ENCODE assay signal across 8 mouse cellular contexts in the genomic region with DNA sequence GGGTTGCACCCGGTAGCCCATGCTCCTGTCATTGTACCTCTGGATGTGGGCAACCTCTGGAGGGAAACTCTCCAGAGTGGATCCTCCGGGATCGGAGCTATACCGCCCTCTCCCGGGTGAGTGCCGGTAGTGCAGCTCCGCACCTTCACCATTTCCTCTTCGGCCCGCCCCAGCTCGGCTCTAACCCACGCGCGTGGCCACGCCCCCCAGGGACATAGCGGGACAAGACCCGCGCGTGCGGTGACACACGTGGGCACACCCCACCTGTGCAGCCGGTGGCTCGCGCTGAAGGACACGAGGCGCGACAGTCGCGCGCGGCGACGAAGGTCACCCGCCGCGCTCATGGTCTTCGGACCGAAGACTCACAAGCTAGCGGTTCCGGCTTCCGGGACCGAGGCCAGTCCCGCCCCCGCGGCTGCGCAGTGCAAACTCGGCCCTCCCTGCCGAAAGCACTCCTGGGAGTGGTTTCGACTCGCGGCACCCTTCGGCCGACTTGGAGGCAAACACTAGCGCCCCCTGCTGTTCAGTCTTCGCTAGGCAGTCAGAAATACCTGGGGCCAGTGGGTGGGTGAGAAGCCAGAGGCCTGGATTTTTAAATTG. TPM values are rescaled to one million over a fixed set of nuclear protein-coding genes. Genes with fewer than 3 reads are reported as not detected.
DNase-seq lines count a peak whose midpoint lies in the region; ATAC-seq and TF ChIP-seq lines count a peak whose summit lies in the region.

A gene (minus strand): TSS at position 432 of the 600 bp plus-strand sequence.

- peak within 1 kb of the TSS; percentile 83 for H3K27ac ChIP-seq in bone marrow macrophage, adult 2 months (ENCODE audit: insufficient read depth, low read depth, low read length)
- 0 out of 2 replicates have a peak within 1 kb of the TSS, but pooled peaks have one; percentile 37 for H3K27ac ChIP-seq in embryonic fibroblast, embryonic 13.5 days (ENCODE audit: insufficient read depth, low read length)
- peak within 1 kb of the TSS; percentile 96 for H3K27ac ChIP-seq in heart, embryonic 10.5 days
- H3K27ac ChIP-seq in kidney, embryonic 15.5 days = peak within 1 kb of the TSS; percentile 78

- peaks cover 6% of the 10 kb centered on the region; the same call in 1 of the 2 replicates for H3K36me3 ChIP-seq in heart, embryonic 10.5 days
- H3K36me3 ChIP-seq in kidney, embryonic 15.5 days = peaks cover 10% of the 10 kb centered on the region; the same call in 1 of the 2 replicates

- peak within 1 kb of the TSS; percentile 62 for H3K4me2 ChIP-seq in kidney, embryonic 15.5 days

- peak within 1 kb of the TSS; percentile 95 for H3K4me3 ChIP-seq in bone marrow macrophage, adult 2 months (ENCODE audit: insufficient read depth, low read length)
- H3K4me3 ChIP-seq in embryonic fibroblast, embryonic 13.5 days (ENCODE audit: insufficient read depth, low read length) = peak within 1 kb of the TSS; percentile 68
- H3K4me3 ChIP-seq in heart, embryonic 10.5 days = peak within 1 kb of the TSS; percentile 85
- H3K4me3 ChIP-seq in kidney, embryonic 15.5 days (replicated peaks) = peak within 1 kb of the TSS; percentile 69

- under 1% methylated on average over 54 of the region's 54 CpGs for WGBS in heart, embryonic 10.5 days
- under 1% methylated on average over 54 of the region's 54 CpGs for WGBS in kidney, embryonic 15.5 days

- no peaks in the 10 kb centered on the region for H3K27me3 ChIP-seq in heart, embryonic 10.5 days (ENCODE audit: insufficient read depth, poor library complexity, severe bottlenecking)
- H3K27me3 ChIP-seq in kidney, embryonic 15.5 days = no peaks in the 10 kb centered on the region

- peak within 1 kb of the TSS; percentile 62 for H3K9ac ChIP-seq in kidney, embryonic 15.5 days

- DNase-seq in A20 (ENCODE audit: low read depth, low spot score) = peak; percentile 99
- DNase-seq in heart, embryonic 10.5 days (ENCODE audit: low spot score) = peak; percentile 98
- peak; percentile 99 for DNase-seq in liver
- DNase-seq in spleen, postnatal 4 days (ENCODE audit: low spot score in 2 of 2) = peak; percentile 97 to 99

- peak; percentile 88 for TF ChIP-seq CTCF in bone marrow macrophage, adult 2 months (IDR thresholded peaks at IDR 0.05; ENCODE audit: low read depth, low read length)
- TF ChIP-seq CTCF in embryonic fibroblast, embryonic 13.5 days (IDR thresholded peaks at IDR 0.05; ENCODE audit: borderline replicate concordance, insufficient read depth, low read length) = peak; percentile 71

- peaks cover 35% of the 10 kb centered on the region for H3K4me1 ChIP-seq in bone marrow macrophage, adult 2 months (ENCODE audit: control insufficient read depth, insufficient read depth, low read length)
- H3K4me1 ChIP-seq in embryonic fibroblast, embryonic 13.5 days (ENCODE audit: control insufficient read depth, insufficient read depth, low read length) = peaks cover 7% of the 10 kb centered on the region
- peaks cover 15% of the 10 kb centered on the region for H3K4me1 ChIP-seq in heart, embryonic 10.5 days
- H3K4me1 ChIP-seq in kidney, embryonic 15.5 days = peaks cover 12% of the 10 kb centered on the region

- no peak for TF ChIP-seq POLR2A in bone marrow macrophage, adult 2 months (IDR thresholded peaks at IDR 0.05; ENCODE audit: borderline replicate concordance, low read depth, low read length)
- peak; percentile 94 for TF ChIP-seq POLR2A in embryonic fibroblast, embryonic 13.5 days (IDR thresholded peaks at IDR 0.05; ENCODE audit: low read depth, low read length)

- ATAC-seq in kidney, embryonic 15.5 days (replicated peaks; ENCODE audit: low FRiP score) = peak; percentile 99
- ATAC-seq in monocyte, adult 5-6 weeks (replicated peaks; ENCODE audit: insufficient number of reproducible peaks, low FRiP score, low TSS enrichment, poor library complexity, severe bottlenecking) = peak; percentile 84

- no peaks in the 10 kb centered on the region for H3K9me3 ChIP-seq in heart, embryonic 10.5 days
- H3K9me3 ChIP-seq in kidney, embryonic 15.5 days (replicated peaks) = no peaks in the 10 kb centered on the region

RNA-seq across cellular contexts. Expression of the gene that starts here (rescaled TPM):
- 52.3 and 63.5 TPM in 2 replicates for polyA plus RNA-seq in bone marrow macrophage, adult 2 months (2012; ENCODE audit: insufficient read depth, insufficient read length, missing spikeins)
- polyA plus RNA-seq in embryonic fibroblast, embryonic 13.5 days (2011; ENCODE audit: insufficient read length, low read depth, missing spikeins) = 21.4 and 28.7 TPM in 2 replicates
- 78.6 and 92.2 TPM in 2 replicates for polyA plus RNA-seq in heart, embryonic 10.5 days (2016; fragmentation: Nextera tagmentation; extraction: Ambion mirVana)
- polyA plus RNA-seq in kidney, embryonic 15.5 days (2015; fragmentation: Nextera tagmentation; extraction: Ambion mirVana) = 88.2 and 94.1 TPM in 2 replicates
- total RNA-seq in monocyte, adult 5-6 weeks (2017) = 81.1 to 126 TPM (median 108 TPM) in 3 replicates

Comparison
In these comparisons a context has a peak if more than half of its experiments do, and no peak if none do; other contexts are left out.
1. Peak in every context shown above with its lines: DNase-seq, ATAC-seq, H3K4me3 ChIP-seq and H3K27ac ChIP-seq.
2. H3K27ac ChIP-seq: peak in every context shown above with its lines; median percentile 96 in heart, embryonic 10.5 days; 83 in bone marrow macrophage, adult 2 months; 78 in kidney, embryonic 15.5 days; 37 in embryonic fibroblast, embryonic 13.5 days.